Mouse (Mus musculus): ENCODE results near the gene Pmpcb.

GRCm38 (mm10) chr5:21693372-21693870, 43.5 kb upstream of the Pmpcb start:
- TF ChIP-seq POLR2A (IDR thresholded peaks at IDR 0.05; ENCODE audit: low read depth, low read length): no peak
- no peak for TF ChIP-seq CTCF (conservative IDR thresholded peaks at IDR 0.05; ENCODE audit: insufficient read depth, insufficient read length, low read depth, low read length)
